Mouse (Mus musculus) bone marrow, adult 2 months (tissue): ENCODE measurements around the gene Tll2.

ENCODE experiments used
- CTCF ChIP-seq: fragments of 200-500 bp; IDR thresholded peaks from 2 replicates; pipeline ENCODE4 v1.5.1; 2011; ENCODE audit warnings: low read length, control low read depth; ENCODE audit not compliant: control insufficient read depth, insufficient read depth
- POLR2A ChIP-seq: fragments of 200-500 bp; IDR thresholded peaks from 2 replicates; pipeline ENCODE4 v1.6.1; 2011; ENCODE audit warnings: low read depth, mild to moderate bottlenecking, control low read depth, low read length, borderline replicate concordance; ENCODE audit not compliant: control insufficient read depth

DNA sequence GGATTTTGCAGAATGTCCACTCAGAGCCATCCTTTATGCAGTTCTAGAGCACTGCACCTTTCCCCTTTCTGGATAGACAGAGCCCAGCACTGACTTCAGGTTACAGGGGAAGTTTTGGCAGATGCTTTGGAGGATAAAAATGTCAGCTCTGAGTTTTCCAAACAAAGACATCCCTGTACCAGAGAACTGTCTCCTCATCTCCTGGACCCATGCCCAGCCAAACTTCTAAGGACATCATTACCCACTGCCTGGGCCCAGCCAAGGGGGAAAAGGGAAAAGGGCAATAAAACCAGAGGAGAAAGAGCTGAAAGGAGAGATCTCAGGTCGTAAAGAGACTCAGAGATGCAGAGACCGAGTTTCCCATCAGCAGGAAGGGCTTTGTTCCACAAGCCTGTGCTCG lies 83.6 kb downstream of the Tll2 start:
- no peak for TF ChIP-seq POLR2A
- TF ChIP-seq CTCF = no peak
